Mouse (Mus musculus) limb, embryonic 11.5 days (tissue): ENCODE data around the gene Nrd1. TPM values are rescaled to one million over a fixed set of nuclear protein-coding genes. Genes with fewer than 3 reads are reported as not detected.

ENCODE experiments used
- ATAC-seq: fragments of 200-750 bp; cut with Nextera tagmentation; 2 replicates; pipeline ENCODE4 v1.8.0; 2017; ENCODE audit warnings: low read depth; ENCODE audit not compliant: insufficient number of reproducible peaks, low FRiP score, low TSS enrichment
- DNase-seq: peaks from one replicate; pipeline ENCODE4 v3.0.0-alpha.2; 2015; ENCODE audit warnings: low spot score
- H3K27ac ChIP-seq: fragments of 300-500 bp; sonication (generic); replicated peaks from 2 replicates; pipeline ENCODE4 v1.5.1; 2014; ENCODE audit warnings: low read depth, mild to moderate bottlenecking, low read length
- H3K27me3 ChIP-seq: fragments of 300-500 bp; sonication (generic); 2 replicates; pipeline ENCODE4 v1.6.1; 2014; ENCODE audit warnings: mild to moderate bottlenecking, low read length, mixed read lengths; ENCODE audit not compliant: control insufficient read depth, insufficient read depth
- H3K36me3 ChIP-seq: fragments of 300-500 bp; sonication (generic); 2 replicates; pipeline ENCODE4 v1.6.1; 2014; ENCODE audit warnings: mild to moderate bottlenecking, low read length, moderate library complexity, mixed read lengths; ENCODE audit not compliant: control insufficient read depth, insufficient read depth
- H3K4me1 ChIP-seq: fragments of 300-500 bp; sonication (generic); 2 replicates; pipeline ENCODE4 v1.6.1; 2014; ENCODE audit warnings: low read length, mixed read lengths; ENCODE audit not compliant: control insufficient read depth, insufficient read depth
- H3K4me2 ChIP-seq: fragments of 300-500 bp; sonication (generic); 2 replicates; pipeline ENCODE4 v1.6.1; 2014; ENCODE audit warnings: low read depth, mild to moderate bottlenecking, moderate library complexity; ENCODE audit not compliant: severe bottlenecking
- H3K4me3 ChIP-seq: fragments of 300-500 bp; sonication (generic); 2 replicates; pipeline ENCODE4 v1.5.1; 2014; ENCODE audit warnings: low read depth, low read length
- H3K9ac ChIP-seq: fragments of 300-500 bp; sonication (generic); 2 replicates; pipeline ENCODE4 v1.6.1; 2014; ENCODE audit warnings: mild to moderate bottlenecking, low read length
- H3K9me3 ChIP-seq: fragments of 300-500 bp; sonication (generic); 2 replicates; pipeline ENCODE4 v1.6.1; 2016; ENCODE audit warnings: low read length; ENCODE audit not compliant: control insufficient read depth
- WGBS: fragments of 180-500 bp; shearing (Covaris S2); extraction: QIAGEN DNeasy Blood & Tissue Kit; methylation state at CpG from one replicate; pipeline ENCODE4 v1.1.7; 2014; 5-methylcytosine and 5-hydroxymethylcytosine counted together
- polyA plus RNA-seq: library from polyadenylated mRNA; unstranded; fragments of >200 nt; fragmentation: Nextera tagmentation; extraction: Ambion mirVana; gene quantifications from 2 replicates; pipeline ENCODE4 v1.2.1, GENCODE M21; 2014

The Nrd1 gene
- polyA plus RNA-seq, 1 experiment from 2014 or later = 54.6 TPM

DNA sequence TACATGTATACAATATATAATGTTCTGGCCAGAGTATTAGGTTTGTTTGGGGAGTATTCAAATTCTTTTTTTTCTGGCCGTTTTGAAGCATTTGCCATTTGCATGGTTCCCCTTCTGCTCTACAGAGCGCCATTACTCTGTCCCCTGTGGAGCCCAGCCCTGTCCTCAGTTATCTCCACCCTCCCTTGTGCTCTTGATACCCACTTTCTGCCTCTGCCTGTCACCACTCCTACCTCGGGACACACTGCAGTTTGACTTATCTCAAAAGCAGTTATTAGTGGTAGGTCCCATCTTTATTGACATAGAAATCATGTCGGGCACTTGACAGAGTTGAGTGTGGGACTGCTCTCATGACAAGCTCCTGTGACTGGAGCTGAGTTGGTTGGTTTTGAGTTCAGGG lies 42.3 kb downstream of the Nrd1 start:
- no peak overlapping the region for H3K27ac ChIP-seq
- no peaks in the 10 kb centered on the region for H3K9me3 ChIP-seq
- no peaks in the 10 kb centered on the region for H3K4me1 ChIP-seq
- H3K27me3 ChIP-seq = no peaks in the 10 kb centered on the region
- no peak for ATAC-seq
- peaks cover 13% of the 10 kb centered on the region; the same call in 1 of the 2 replicates for H3K36me3 ChIP-seq
- no peak overlapping the region for H3K4me2 ChIP-seq
- DNase-seq = no peak
- 87% methylated on average over 4 of the region's 4 CpGs for WGBS
- H3K4me3 ChIP-seq = no peak overlapping the region
- no peak overlapping the region for H3K9ac ChIP-seq

DNA sequence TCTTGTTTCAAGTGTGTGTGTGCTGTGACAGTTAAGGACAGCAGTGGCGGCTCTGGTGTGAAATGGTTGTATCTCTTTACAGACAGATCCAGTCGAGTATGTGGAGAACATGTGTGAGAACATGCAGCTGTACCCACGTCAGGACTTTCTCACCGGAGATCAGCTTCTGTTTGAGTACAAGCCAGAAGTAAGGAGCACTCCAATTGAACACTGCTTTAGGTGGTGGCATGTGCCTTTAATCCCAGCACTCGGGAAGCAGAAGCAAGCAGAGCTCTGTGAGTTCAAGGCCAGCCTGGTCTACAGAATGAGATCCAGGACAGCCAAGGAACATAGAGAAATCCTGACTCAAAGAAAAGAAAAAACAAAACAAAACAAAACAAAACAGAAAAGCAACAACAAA lies 42.8 kb downstream of the Nrd1 start:
- 85% methylated on average over 5 of the region's 5 CpGs for WGBS
- no peaks in the 10 kb centered on the region for H3K4me1 ChIP-seq
- H3K9ac ChIP-seq = no peak overlapping the region
- no peaks in the 10 kb centered on the region for H3K27me3 ChIP-seq
- DNase-seq (no peak), ATAC-seq (no peak)
- no peak overlapping the region for H3K27ac ChIP-seq
- H3K4me2 ChIP-seq = no peak overlapping the region
- no peaks in the 10 kb centered on the region for H3K9me3 ChIP-seq
- peaks cover 13% of the 10 kb centered on the region; the same call in 1 of the 2 replicates for H3K36me3 ChIP-seq
- H3K4me3 ChIP-seq = no peak overlapping the region

DNA sequence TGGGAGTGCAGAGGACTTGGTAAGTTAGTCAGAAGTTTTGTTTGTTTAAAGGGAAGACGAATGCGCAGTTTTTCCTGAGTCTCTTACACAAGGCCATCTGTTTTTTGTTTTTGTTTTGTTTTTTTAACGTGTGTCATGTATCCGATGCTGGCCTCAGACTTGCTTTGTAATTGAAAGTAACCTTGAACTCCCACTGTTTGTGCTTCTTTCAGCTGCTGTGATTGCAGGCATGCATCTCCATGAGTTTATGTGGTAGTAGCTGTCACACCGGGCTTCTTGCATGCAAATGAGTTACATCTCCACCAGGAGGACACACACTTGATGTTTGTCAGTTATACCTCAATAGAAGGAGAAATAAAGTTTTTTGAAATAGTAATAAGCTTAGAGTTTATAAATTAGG lies 43.3 kb downstream of the Nrd1 start:
- Histone ChIP-seq H3K9ac (no peak overlapping the region), H3K4me3 (no peak overlapping the region), H3K4me2 (no peak overlapping the region), H3K36me3 (peaks cover 13% of the 10 kb centered on the region; the same call in 1 of the 2 replicates), H3K27ac (no peak overlapping the region), H3K4me1 (no peaks in the 10 kb centered on the region), H3K27me3 (no peaks in the 10 kb centered on the region), H3K9me3 (no peaks in the 10 kb centered on the region)
- 87% methylated on average over 5 of the region's 5 CpGs for whole genome bisulfite sequencing
- no peak for DNase-seq
- ATAC-seq = no peak

DNA sequence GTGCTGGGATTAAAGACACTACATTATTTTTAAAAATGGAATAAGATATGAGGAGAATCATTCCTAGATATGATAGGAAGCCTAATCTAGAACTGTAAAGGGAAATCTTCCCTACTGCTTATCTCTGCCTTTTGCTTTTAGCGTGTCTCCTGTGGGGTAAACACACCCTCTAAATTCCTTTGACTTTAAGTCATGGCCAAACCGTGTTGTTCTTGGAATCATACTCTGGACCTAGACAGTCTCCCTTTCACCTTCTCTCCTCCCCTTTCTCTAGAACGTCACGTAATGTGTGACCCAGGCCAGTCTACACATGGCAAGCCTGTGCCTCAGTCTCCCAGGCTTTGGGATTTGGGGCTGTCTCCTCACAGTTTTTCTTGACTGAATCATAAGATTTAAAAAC lies 47.8 kb downstream of the Nrd1 start:
- no peak overlapping the region for H3K9ac ChIP-seq
- H3K27ac ChIP-seq = no peak overlapping the region
- H3K4me3 ChIP-seq = no peak overlapping the region
- no peak for DNase-seq
- no peaks in the 10 kb centered on the region for H3K9me3 ChIP-seq
- H3K4me2 ChIP-seq = no peak overlapping the region
- ATAC-seq = no peak
- H3K27me3 ChIP-seq = no peaks in the 10 kb centered on the region
- H3K36me3 ChIP-seq = peaks cover 11% of the 10 kb centered on the region; the same call in 1 of the 2 replicates
- H3K4me1 ChIP-seq = no peaks in the 10 kb centered on the region
- 92% methylated on average over 4 of the region's 4 CpGs for WGBS

DNA sequence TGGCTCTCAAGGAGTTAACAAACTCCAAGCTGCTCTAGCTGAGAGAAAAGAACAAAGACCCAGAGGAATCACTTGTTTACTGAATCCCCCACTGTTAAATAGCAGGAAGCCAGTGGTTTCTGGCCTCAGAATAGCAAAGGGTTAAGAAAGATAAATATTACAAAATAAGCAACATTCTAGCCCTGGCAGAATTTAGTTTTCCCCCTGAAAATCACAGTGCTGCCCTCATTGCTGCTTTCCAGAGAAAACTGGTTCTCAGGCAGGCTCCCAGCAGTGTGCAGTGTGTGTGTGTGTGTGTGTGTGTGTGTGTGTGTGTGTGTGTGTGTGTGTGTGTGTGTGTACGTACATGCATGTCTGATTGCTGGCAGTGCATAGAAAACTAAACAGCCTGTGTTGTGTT lies 51.8 kb downstream of the Nrd1 start:
- H3K4me1 ChIP-seq = no peaks in the 10 kb centered on the region
- ATAC-seq (no peak), DNase-seq (no peak)
- 83% methylated on average over 1 of the region's 1 CpGs for WGBS
- no peak overlapping the region for H3K27ac ChIP-seq
- no peaks in the 10 kb centered on the region for H3K27me3 ChIP-seq
- H3K9ac ChIP-seq = no peak overlapping the region
- H3K4me2 ChIP-seq = no peak overlapping the region
- H3K9me3 ChIP-seq = no peaks in the 10 kb centered on the region
- H3K4me3 ChIP-seq = no peak overlapping the region
- peaks cover 12% of the 10 kb centered on the region for H3K36me3 ChIP-seq

DNA sequence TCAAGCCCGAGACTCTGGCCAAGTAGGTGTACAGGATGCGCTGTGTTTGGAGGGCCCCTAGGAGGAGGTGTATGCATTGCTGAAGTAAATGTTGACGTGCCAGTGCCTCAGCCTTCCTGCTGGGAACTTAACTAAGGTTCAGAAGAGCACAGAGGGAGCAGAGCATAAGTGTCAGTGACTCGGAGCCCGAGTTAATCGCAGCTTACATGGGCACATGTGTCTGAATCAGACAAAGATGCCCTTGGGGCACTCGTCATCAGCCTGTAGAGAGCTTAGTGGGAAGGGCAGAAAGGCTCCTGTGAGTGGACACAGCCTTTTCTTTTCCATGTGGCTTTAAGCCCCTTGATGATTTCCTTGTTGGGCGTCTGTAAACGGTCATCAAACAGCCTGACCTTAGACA lies 53.5 kb downstream of the Nrd1 start:
- Histone ChIP-seq H3K27ac (no peak overlapping the region), H3K4me3 (no peak overlapping the region), H3K4me1 (no peaks in the 10 kb centered on the region), H3K27me3 (no peaks in the 10 kb centered on the region), H3K36me3 (peaks cover 12% of the 10 kb centered on the region), H3K4me2 (no peak overlapping the region), H3K9me3 (no peaks in the 10 kb centered on the region), H3K9ac (no peak overlapping the region)
- DNase-seq = no peak
- no peak for ATAC-seq
- WGBS = 83% methylated on average over 9 of the region's 9 CpGs

DNA sequence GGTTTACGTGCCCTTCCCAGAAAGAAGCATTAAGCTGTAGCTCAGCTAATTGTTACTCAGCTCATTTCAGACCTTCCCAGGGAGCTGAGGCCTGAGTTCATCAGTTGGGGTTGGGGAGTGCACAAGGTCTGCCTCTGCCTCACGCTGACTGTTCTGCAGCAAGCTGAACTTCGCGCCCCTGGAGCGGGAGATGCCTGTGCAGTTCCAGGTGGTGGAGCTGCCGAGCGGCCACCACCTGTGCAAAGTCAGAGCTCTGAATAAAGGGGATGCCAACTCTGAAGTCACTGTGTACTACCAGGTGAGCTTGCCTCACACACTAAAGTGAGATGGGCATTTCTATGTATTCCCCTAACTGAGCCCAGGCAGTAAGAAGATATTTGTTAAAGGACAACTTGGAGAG lies 55.9 kb downstream of the Nrd1 start:
- Histone ChIP-seq H3K9ac (no peak overlapping the region), H3K9me3 (no peaks in the 10 kb centered on the region), H3K27ac (no peak overlapping the region), H3K36me3 (peaks cover 20% of the 10 kb centered on the region), H3K27me3 (no peaks in the 10 kb centered on the region), H3K4me1 (no peaks in the 10 kb centered on the region), H3K4me2 (no peak overlapping the region), H3K4me3 (no peak overlapping the region)
- no peak for DNase-seq
- 84% methylated on average over 7 of the region's 7 CpGs for WGBS
- no peak for ATAC-seq

DNA sequence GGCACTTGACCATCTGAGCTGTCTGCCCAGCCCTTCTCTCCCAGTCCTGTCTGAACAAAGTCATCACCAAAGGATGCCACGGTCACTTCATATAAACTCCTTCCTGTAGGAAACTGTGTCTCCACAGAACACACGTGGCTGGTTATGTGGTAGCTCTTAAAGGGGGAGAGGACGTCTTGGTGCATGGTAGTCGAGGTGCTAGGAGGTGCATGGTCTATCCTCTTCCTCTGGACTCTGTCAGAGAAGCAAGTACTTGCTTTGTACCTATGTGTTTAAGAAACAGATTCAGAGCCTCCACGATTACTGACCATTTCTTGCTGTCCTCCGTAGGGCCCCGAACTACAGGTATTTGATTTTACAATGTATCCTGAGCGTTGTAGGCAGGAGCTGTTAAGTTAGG lies 57.2 kb downstream of the Nrd1 start:
- DNase-seq (no peak), ATAC-seq (no peak)
- H3K36me3 ChIP-seq = peaks cover 26% of the 10 kb centered on the region
- H3K4me2 ChIP-seq = no peak overlapping the region
- no peaks in the 10 kb centered on the region for H3K4me1 ChIP-seq
- no peak overlapping the region for H3K27ac ChIP-seq
- H3K27me3 ChIP-seq = no peaks in the 10 kb centered on the region
- no peaks in the 10 kb centered on the region for H3K9me3 ChIP-seq
- no peak overlapping the region for H3K4me3 ChIP-seq
- H3K9ac ChIP-seq = no peak overlapping the region
- WGBS = 94% methylated on average over 8 of the region's 8 CpGs

DNA sequence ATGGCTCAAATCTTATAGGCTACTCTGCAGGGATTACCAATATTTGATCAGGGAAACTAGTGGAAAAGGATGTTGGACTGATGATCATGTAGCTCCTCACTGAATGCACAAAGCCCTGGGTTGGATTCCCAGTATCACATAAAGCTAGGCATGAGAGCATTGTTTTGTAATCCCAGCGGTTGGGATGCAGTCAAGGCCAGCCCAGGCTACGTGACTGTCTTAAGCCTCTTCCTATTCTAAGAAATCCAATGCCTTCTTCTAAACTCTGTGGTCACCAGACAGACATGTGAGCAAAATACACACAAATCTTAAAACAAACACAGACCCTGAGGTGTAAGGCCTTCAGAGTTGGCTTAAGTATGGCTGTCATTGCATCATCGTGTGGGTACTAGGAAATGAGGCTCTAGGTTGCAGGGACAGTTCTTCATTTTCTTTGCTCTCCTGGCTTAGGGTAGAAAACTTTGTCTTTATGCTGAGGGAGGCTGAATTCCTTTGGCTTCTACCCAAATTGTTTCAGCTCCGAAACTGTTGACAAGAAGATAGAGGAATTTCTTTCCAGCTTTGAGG lies 58.9 kb downstream of the Nrd1 start:
- H3K27me3 ChIP-seq = no peaks in the 10 kb centered on the region
- peaks cover 24% of the 10 kb centered on the region for H3K36me3 ChIP-seq
- H3K27ac ChIP-seq = no peak overlapping the region
- no peak overlapping the region for H3K4me3 ChIP-seq
- ATAC-seq = no peak
- no peak overlapping the region for H3K9ac ChIP-seq
- H3K4me1 ChIP-seq = no peaks in the 10 kb centered on the region
- H3K9me3 ChIP-seq = no peaks in the 10 kb centered on the region
- 97% methylated on average over 4 of the region's 4 CpGs for WGBS
- DNase-seq = no peak
- H3K4me2 ChIP-seq = no peak overlapping the region
